In genomic region chr4:106883149-106883548, GRCm38 (mm10) we compare ENCODE assay signal across 19 mouse cellular contexts.
"Had no signal": no experiment of that assay in that cellular context is flagged by ENCODE, and none has a peak within 500 bp of the region (broad histone marks: within the 10 kb centered on the region; RNA-seq: fewer than 3 reads in every experiment).

No protein-coding gene starts in this region.

- DNase-seq: liver, postnatal 0 days; lung, adult 2 months; lung, postnatal 14 days; lung, postnatal 36 days; retina, postnatal 1 day; right cerebral cortex, postnatal 14 days; spleen, adult 18-20 months; thymus, adult 2 months; thymus, postnatal 25 days; thymus, postnatal 4 days had no signal

- H3K36me3 ChIP-seq: lung, embryonic 15.5 days; midbrain, embryonic 13.5 days; midbrain, embryonic 15.5 days; neural tube, embryonic 13.5 days; neural tube, embryonic 15.5 days had no signal

- H3K4me3 ChIP-seq: lung, embryonic 15.5 days; megakaryocyte, embryonic 14.5 days; midbrain, embryonic 13.5 days; midbrain, embryonic 15.5 days; neural tube, embryonic 13.5 days; neural tube, embryonic 15.5 days had no signal

- H3K4me2 ChIP-seq: lung, embryonic 15.5 days; midbrain, embryonic 11.5 days; midbrain, embryonic 13.5 days; midbrain, embryonic 15.5 days; neural tube, embryonic 13.5 days; neural tube, embryonic 15.5 days had no signal

- H3K9me3 ChIP-seq: lung, embryonic 15.5 days; midbrain, embryonic 15.5 days; neural tube, embryonic 15.5 days had no signal

- H3K27ac ChIP-seq: lung, embryonic 15.5 days; macrophage; midbrain, embryonic 13.5 days; midbrain, embryonic 15.5 days; neural tube, embryonic 13.5 days; neural tube, embryonic 15.5 days had no signal

- ATAC-seq: liver, postnatal 0 days; lung, postnatal 0 days; midbrain, embryonic 13.5 days; midbrain, embryonic 15.5 days had no signal

- H3K9ac ChIP-seq: liver, postnatal 0 days; lung, embryonic 15.5 days; midbrain, embryonic 13.5 days; midbrain, embryonic 15.5 days; neural tube, embryonic 13.5 days; neural tube, embryonic 15.5 days had no signal

- H3K27me3 ChIP-seq: lung, embryonic 15.5 days; megakaryocyte, embryonic 14.5 days; midbrain, embryonic 13.5 days; midbrain, embryonic 15.5 days; neural tube, embryonic 13.5 days; neural tube, embryonic 15.5 days had no signal

- H3K4me1 ChIP-seq: lung, embryonic 15.5 days; midbrain, embryonic 13.5 days; midbrain, embryonic 15.5 days; neural tube, embryonic 13.5 days; neural tube, embryonic 15.5 days had no signal
